ENCODE assay signal across 21 mouse cellular contexts in genomic region chr10:69951426-69951825, GRCm38 (mm10).
DNase-seq lines count a peak whose midpoint lies in the region; TF ChIP-seq lines count a peak whose summit lies in the region.
"Had no signal": no experiment of that assay in that cellular context is flagged by ENCODE, and none has a peak within 500 bp of the region (broad histone marks: within the 10 kb centered on the region; RNA-seq: fewer than 3 reads in every experiment).

No protein-coding gene starts in this region.

- 0 out of 2 replicates have a peak overlapping the region, but pooled peaks have one; percentile 20 for H3K27ac ChIP-seq in gastrocnemius, adult 2 months
- no peak overlapping the region for H3K27ac ChIP-seq in MEL (ENCODE audit: control insufficient read depth, low read depth, low read length)

- TF ChIP-seq RAD21 in MEL (IDR thresholded peaks at IDR 0.05; ENCODE audit: low read depth, low read length), result no peak

- no peak for TF ChIP-seq POLR2A in MEL (IDR thresholded peaks at IDR 0.05; ENCODE audit: control insufficient read depth in 1 of 2, insufficient read depth in 1 of 2, low read depth in 1 of 2, low read length in 2 of 2, poor library complexity in 1 of 2)

- intact Hi-C loops in gastrocnemius, adult 2 months (cut with DNase I), result no loop called here

- no peak overlapping the region for H3K9ac ChIP-seq in MEL (ENCODE audit: control insufficient read depth, low read depth, low read length, poor library complexity, severe bottlenecking)

- H3K4me1 ChIP-seq in MEL (ENCODE audit: control insufficient read depth in 1 of 2, insufficient read depth in 2 of 2, low read length in 2 of 2), result peaks cover 0 to 12% of the 10 kb centered on the region in 2 experiments; a peak in 3 of 4 replicates

- H3K4me3 ChIP-seq in gastrocnemius, adult 2 months, result no peak overlapping the region
- peak overlapping the region in 1 of 2 experiments; percentile 53; a peak in 2 of 4 replicates for H3K4me3 ChIP-seq in MEL (ENCODE audit: control insufficient read depth in 1 of 2, insufficient read depth in 1 of 2, low read depth in 2 of 2, low read length in 2 of 2)

- H3K36me3 ChIP-seq in MEL (ENCODE audit: control insufficient read depth in 1 of 2, insufficient read depth in 2 of 2, low read length in 2 of 2), result peaks cover 0 to 2% of the 10 kb centered on the region in 2 experiments; a peak in 2 of 4 replicates
- H3K36me3 ChIP-seq: G1E had no signal

- no peaks in the 10 kb centered on the region for H3K9me3 ChIP-seq in MEL (replicated peaks; ENCODE audit: insufficient read depth, low read length)

- 0 out of 4 replicates have a peak, but pooled peaks of 1 of the 2 experiments have one; percentile 4 for TF ChIP-seq EP300 in MEL (IDR thresholded peaks at IDR 0.05; ENCODE audit: low read depth in 1 of 2, low read length in 2 of 2)

- DNase-seq in cerebellum, postnatal 10 days, result peak; percentile 51 to 68
- DNase-seq in cerebellum, adult 8-10 months, result no peak
- peak; percentile 37 to 56 for DNase-seq in cerebellum, postnatal 14 days
- DNase-seq in cerebellum, postnatal 4 days (ENCODE audit: low spot score in 2 of 2), result no peak
- DNase-seq in gastrocnemius, adult 2 months, result no peak
- no peak for DNase-seq in gastrocnemius, postnatal 4 days (ENCODE audit: low spot score in 2 of 2)
- DNase-seq in MEL (ENCODE audit: low read depth, low spot score), result peak; percentile 16
- DNase-seq in lung, postnatal 10 days, result no peak
- DNase-seq: adrenal gland, adult 2 months; adrenal gland, adult 8-10 months; adrenal gland, postnatal 10 days; adrenal gland, postnatal 14 days; adrenal gland, postnatal 25 days; adrenal gland, postnatal 36 days; B cell, adult 2 months; cerebellum, adult 11 months; cerebellum, adult 11-12 months; cerebellum, adult 18-20 months had no signal

- H3K27me3 ChIP-seq in MEL (ENCODE audit: control insufficient read depth in 1 of 2, insufficient read depth in 2 of 2, low read length in 2 of 2), result no peaks in the 10 kb centered on the region
- H3K27me3 ChIP-seq: CH12.LX, Patski had no signal

- TF ChIP-seq CTCF in gastrocnemius, adult 2 months (IDR thresholded peaks at IDR 0.05), result no peak
- TF ChIP-seq CTCF in MEL (IDR thresholded peaks at IDR 0.05 in 2 of 3, conservative IDR thresholded peaks at IDR 0.05 in 1 of 3; ENCODE audit: control insufficient read depth in 1 of 3, insufficient read depth in 1 of 3, low read depth in 2 of 3, low read length in 3 of 3, poor library complexity in 1 of 3, severe bottlenecking in 1 of 3), result no peak

- H3K79me2 ChIP-seq in MEL (ENCODE audit: control insufficient read depth, insufficient read depth, low read length, poor library complexity), result no peaks in the 10 kb centered on the region; the same call in 1 of the 2 replicates

TF ChIP-seq in MEL, 35 proteins besides CTCF, POLR2A, EP300 and RAD21:
- TF ChIP-seq ETS1 (IDR thresholded peaks at IDR 0.05; ENCODE audit: low read depth, low read length) (no peak), TCF12 (IDR thresholded peaks at IDR 0.05; ENCODE audit: low read depth, low read length) (no peak), SMC3 (IDR thresholded peaks at IDR 0.05; ENCODE audit: low read depth, low read length) (no peak), ZNF384 (IDR thresholded peaks at IDR 0.05; ENCODE audit: low read depth, low read length) (no peak), ELF1 (IDR thresholded peaks at IDR 0.05; ENCODE audit: low read depth, low read length) (no peak), BHLHE40 (IDR thresholded peaks at IDR 0.05; ENCODE audit: borderline replicate concordance, low read depth, low read length) (no peak), KAT2A (conservative IDR thresholded peaks at IDR 0.05; ENCODE audit: low read depth, low read length) (no peak), MAX (IDR thresholded peaks at IDR 0.05; ENCODE audit: low read length) (no peak), ZKSCAN1 (IDR thresholded peaks at IDR 0.05; ENCODE audit: low read depth, low read length) (no peak)

Comparison
In these comparisons a context has a peak if more than half of its experiments do, and no peak if none do; other contexts are left out.
1. DNase-seq: peak in cerebellum, postnatal 10 days (2 of 2), cerebellum, postnatal 14 days (2 of 2) and MEL (single experiment); none in cerebellum, adult 8-10 months (single experiment), cerebellum, postnatal 4 days (0 of 2), gastrocnemius, adult 2 months (single experiment), gastrocnemius, postnatal 4 days (0 of 2) and lung, postnatal 10 days (single experiment).